Comparison of ENCODE assay signal across 23 mouse cellular contexts in genomic region chr8:103839990-103840389, GRCm38 (mm10).
A peak's percentile ranks its signal among the peaks of the same experiment; 100 is the strongest.
DNase-seq lines count a peak whose midpoint lies in the region; ATAC-seq and TF ChIP-seq lines count a peak whose summit lies in the region.
"Had no signal": no experiment of that assay in that cellular context is flagged by ENCODE, and none has a peak within 500 bp of the region (broad histone marks: within the 10 kb centered on the region; RNA-seq: fewer than 3 reads in every experiment).

No protein-coding gene starts in this region.

- H3K4me3 ChIP-seq in intestine, embryonic 15.5 days (replicated peaks), result no peak overlapping the region
- H3K4me3 ChIP-seq in intestine, postnatal 0 days (ENCODE audit: low read depth, low read length), result no peak overlapping the region
- H3K4me3 ChIP-seq: embryonic facial prominence, embryonic 13.5 days; embryonic facial prominence, embryonic 15.5 days; erythroblast, embryonic 14.5 days; forebrain, embryonic 10.5 days; forebrain, embryonic 12.5 days had no signal

- no peaks in the 10 kb centered on the region for H3K27me3 ChIP-seq in intestine, embryonic 15.5 days (replicated peaks)
- H3K27me3 ChIP-seq in intestine, postnatal 0 days (replicated peaks; ENCODE audit: control insufficient read depth, insufficient read depth, low read length), result no peaks in the 10 kb centered on the region
- H3K27me3 ChIP-seq: embryonic facial prominence, embryonic 13.5 days; embryonic facial prominence, embryonic 15.5 days; forebrain, embryonic 12.5 days had no signal

- no peak overlapping the region for H3K9ac ChIP-seq in intestine, embryonic 15.5 days
- no peak overlapping the region for H3K9ac ChIP-seq in intestine, postnatal 0 days (ENCODE audit: low read depth, low read length)
- H3K9ac ChIP-seq: embryonic facial prominence, embryonic 13.5 days; embryonic facial prominence, embryonic 15.5 days; forebrain, embryonic 12.5 days had no signal

- no peak overlapping the region for H3K27ac ChIP-seq in intestine, embryonic 15.5 days
- H3K27ac ChIP-seq in intestine, postnatal 0 days (ENCODE audit: low read depth, low read length), result no peak overlapping the region
- H3K27ac ChIP-seq: embryonic facial prominence, embryonic 13.5 days; embryonic facial prominence, embryonic 15.5 days; forebrain, embryonic 10.5 days; forebrain, embryonic 12.5 days had no signal

- H3K36me3 ChIP-seq in intestine, embryonic 15.5 days, result no peaks in the 10 kb centered on the region
- H3K36me3 ChIP-seq in intestine, postnatal 0 days (ENCODE audit: control insufficient read depth, insufficient read depth), result no peaks in the 10 kb centered on the region
- H3K36me3 ChIP-seq: embryonic facial prominence, embryonic 13.5 days; embryonic facial prominence, embryonic 15.5 days; forebrain, embryonic 10.5 days; forebrain, embryonic 12.5 days had no signal

- peak; percentile 53; the same call in 1 of the 2 replicates for ATAC-seq in intestine, embryonic 15.5 days
- peak; percentile 53; the same call in 1 of the 2 replicates for ATAC-seq in intestine, postnatal 0 days
- ATAC-seq: activated CD4-positive, CD25-positive, alpha-beta regulatory T cell, adult 4 months; forebrain, embryonic 14.5 days; forebrain, embryonic 16.5 days; Patski had no signal

- H3K4me2 ChIP-seq in intestine, embryonic 15.5 days (replicated peaks), result no peak overlapping the region
- H3K4me2 ChIP-seq in intestine, postnatal 0 days (replicated peaks; ENCODE audit: low read depth), result no peak overlapping the region
- H3K4me2 ChIP-seq: embryonic facial prominence, embryonic 13.5 days; embryonic facial prominence, embryonic 15.5 days; forebrain, embryonic 12.5 days had no signal

- WGBS in intestine, embryonic 15.5 days, result 94% methylated on average over 4 of the region's 4 CpGs
- WGBS in intestine, postnatal 0 days, result 78% methylated on average over 4 of the region's 4 CpGs

- DNase-seq in adrenal gland, adult 8-10 months, result no peak
- DNase-seq in natural killer cell, adult 2 months (ENCODE audit: low spot score in 2 of 2), result no peak
- DNase-seq in left cerebral cortex, adult 9 months (ENCODE audit: low spot score in 2 of 2), result no peak
- DNase-seq: adrenal gland, postnatal 10 days; adrenal gland, postnatal 25 days; cerebellum, adult 11 months; cerebellum, adult 18-20 months; cerebellum, adult 8-10 months; cerebellum, adult 9-11 months; cerebellum, postnatal 14 days; cerebellum, postnatal 36 days; embryo, embryonic 11 days had no signal

- H3K4me1 ChIP-seq in intestine, embryonic 15.5 days (replicated peaks), result no peaks in the 10 kb centered on the region
- H3K4me1 ChIP-seq in intestine, postnatal 0 days (replicated peaks; ENCODE audit: control insufficient read depth, insufficient read depth, low read length), result no peaks in the 10 kb centered on the region
- H3K4me1 ChIP-seq: embryonic facial prominence, embryonic 13.5 days; embryonic facial prominence, embryonic 15.5 days; forebrain, embryonic 12.5 days had no signal

- TF ChIP-seq CTCF in intestine, postnatal 0 days (IDR thresholded peaks at IDR 0.05; ENCODE audit: low read depth), result no peak

- H3K9me3 ChIP-seq in intestine, embryonic 15.5 days, result no peaks in the 10 kb centered on the region
- H3K9me3 ChIP-seq in intestine, postnatal 0 days (ENCODE audit: control insufficient read depth), result no peaks in the 10 kb centered on the region
- H3K9me3 ChIP-seq: embryonic facial prominence, embryonic 13.5 days; embryonic facial prominence, embryonic 15.5 days; forebrain, embryonic 10.5 days; forebrain, embryonic 12.5 days had no signal
